Mouse (Mus musculus) ES-Bruce4 (cell line): ENCODE measurements around the gene Cnga4.

ENCODE experiments used
- CTCF ChIP-seq: IDR thresholded peaks from one replicate; pipeline ENCODE4 v1.8.1; 2011; ENCODE audit warnings: low read depth, low read length
- EP300 ChIP-seq: IDR thresholded peaks from 2 replicates; pipeline ENCODE4 v1.6.1; 2011; ENCODE audit warnings: low read depth, low read length; ENCODE audit not compliant: insufficient read depth
- POLR2A ChIP-seq: IDR thresholded peaks from one replicate; pipeline ENCODE4 v1.8.1; 2011; ENCODE audit warnings: low read length; ENCODE audit not compliant: insufficient read depth

- TF ChIP-seq CTCF (no peak), POLR2A (no peak), EP300 (no peak)
These were observed 14.1 kb upstream of the Cnga4 start for GRCm38 (mm10) chr7:105390236-105390635.
